Mouse (Mus musculus) testis, adult 2 months (tissue): ENCODE measurements at regions not wholly inside any gene's neighbourhood (a gene's known extent, or its start where the extent isn't known, plus 50 kb on each side); places are given as distances from the start of the nearest gene placed in this dataset.
A peak's percentile ranks its signal among the peaks of the same experiment; 100 is the strongest.

Experiments used
- H3K27ac ChIP-seq: fragments of 200-500 bp; 2 replicates; pipeline ENCODE4 v1.5.1; 2012; ENCODE audit warnings: low read depth, low read length; ENCODE audit not compliant: control insufficient read depth, insufficient read depth
- H3K27me3 ChIP-seq: fragments of 200-500 bp; 2 replicates; pipeline ENCODE4 v1.6.1; 2012; ENCODE audit warnings: mild to moderate bottlenecking, low read length, moderate library complexity; ENCODE audit not compliant: control insufficient read depth, insufficient read depth
- H3K36me3 ChIP-seq: fragments of 200-500 bp; 2 replicates; pipeline ENCODE4 v1.6.1; 2012; ENCODE audit warnings: mild to moderate bottlenecking, low read length; ENCODE audit not compliant: control insufficient read depth, insufficient read depth
- H3K4me1 ChIP-seq: fragments of 200-500 bp; 2 replicates; pipeline ENCODE4 v1.6.1; 2012; ENCODE audit warnings: low read length; ENCODE audit not compliant: control insufficient read depth, insufficient read depth
- H3K4me3 ChIP-seq: fragments of 200-500 bp; 2 replicates; pipeline ENCODE4 v1.5.1; 2012; ENCODE audit warnings: low read depth, mild to moderate bottlenecking, low read length, moderate library complexity, mixed read lengths; ENCODE audit not compliant: control insufficient read depth
- CTCF ChIP-seq: fragments of 200-500 bp; IDR thresholded peaks from 2 replicates; pipeline ENCODE4 v1.5.1; 2012; ENCODE audit warnings: low read depth, mild to moderate bottlenecking, inconsistent platforms, low read length, moderate library complexity; ENCODE audit not compliant: control insufficient read depth, insufficient read depth, insufficient replicate concordance
- POLR2A ChIP-seq: fragments of 200-500 bp; IDR thresholded peaks from 2 replicates; pipeline ENCODE4 v1.6.1; 2012; ENCODE audit warnings: low read depth, mild to moderate bottlenecking, inconsistent platforms, low read length, moderate library complexity; ENCODE audit not compliant: control insufficient read depth

- Histone ChIP-seq H3K4me3 (no peak overlapping the region), H3K27me3 (no peaks in the 10 kb centered on the region), H3K27ac (no peak overlapping the region), H3K4me1 (no peaks in the 10 kb centered on the region; the same call in 1 of the 2 replicates), H3K36me3 (no peaks in the 10 kb centered on the region)
- no peak for TF ChIP-seq CTCF
- TF ChIP-seq POLR2A = no peak
Observed at GRCm38 (mm10) chr13:59212296-59212701, 372.7 kb downstream of the Agtpbp1 start.

- Histone ChIP-seq H3K27ac (no peak overlapping the region), H3K27me3 (no peaks in the 10 kb centered on the region), H3K4me1 (no peaks in the 10 kb centered on the region; the same call in 1 of the 2 replicates), H3K36me3 (no peaks in the 10 kb centered on the region), H3K4me3 (no peak overlapping the region)
- TF ChIP-seq POLR2A = no peak
- TF ChIP-seq CTCF = peak; percentile 27; the same call in 1 of the 2 replicates
Observed at GRCm38 (mm10) chr13:59210828-59211227, 374.2 kb downstream of the Agtpbp1 start.

GRCm38 (mm10) chr13:59206186-59206585 is 378.8 kb downstream of the Agtpbp1 start:
- H3K4me3 ChIP-seq = no peak overlapping the region
- TF ChIP-seq CTCF = no peak
- TF ChIP-seq POLR2A = no peak
- no peaks in the 10 kb centered on the region for H3K27me3 ChIP-seq
- no peaks in the 10 kb centered on the region; the same call in 1 of the 2 replicates for H3K4me1 ChIP-seq
- no peaks in the 10 kb centered on the region for H3K36me3 ChIP-seq
- no peak overlapping the region for H3K27ac ChIP-seq

GRCm38 (mm10) chr13:59204506-59204905 is 380.5 kb downstream of the Agtpbp1 start:
- Histone ChIP-seq H3K36me3 (no peaks in the 10 kb centered on the region), H3K4me3 (no peak overlapping the region), H3K4me1 (no peaks in the 10 kb centered on the region), H3K27ac (no peak overlapping the region), H3K27me3 (no peaks in the 10 kb centered on the region)
- TF ChIP-seq POLR2A (no peak), CTCF (no peak)

- TF ChIP-seq CTCF = no peak
- no peak for TF ChIP-seq POLR2A
- H3K36me3 ChIP-seq = no peaks in the 10 kb centered on the region
- H3K4me1 ChIP-seq = no peaks in the 10 kb centered on the region
- H3K27me3 ChIP-seq = no peaks in the 10 kb centered on the region
- no peak overlapping the region for H3K4me3 ChIP-seq
- no peak overlapping the region for H3K27ac ChIP-seq
Observed at GRCm38 (mm10) chr13:59196311-59196710, 388.7 kb downstream of the Agtpbp1 start.

- H3K36me3 ChIP-seq = no peaks in the 10 kb centered on the region
- TF ChIP-seq CTCF (no peak), POLR2A (no peak)
- H3K27ac ChIP-seq = no peak overlapping the region
- no peak overlapping the region for H3K4me3 ChIP-seq
- H3K4me1 ChIP-seq = no peaks in the 10 kb centered on the region
- no peaks in the 10 kb centered on the region for H3K27me3 ChIP-seq
Observed at GRCm38 (mm10) chr13:59188431-59188830, 382.1 kb downstream of the Ntrk2 start.
